ENCODE assay signal across 32 mouse cellular contexts in genomic region chr13:62911575-62911974, GRCm38 (mm10). TPM values are rescaled to one million over a fixed set of nuclear protein-coding genes. Genes with fewer than 3 reads are reported as not detected.
A peak's percentile ranks its signal among the peaks of the same experiment; 100 is the strongest.
DNase-seq lines count a peak whose midpoint lies in the region; ATAC-seq lines count a peak whose summit lies in the region.
"Had no signal": no experiment of that assay in that cellular context is flagged by ENCODE, and none has a peak within 500 bp of the region (broad histone marks: within the 10 kb centered on the region; RNA-seq: fewer than 3 reads in every experiment).

No protein-coding gene starts in this region.

- no peaks in the 10 kb centered on the region for H3K27me3 ChIP-seq in heart, embryonic 11.5 days (ENCODE audit: control insufficient read depth, insufficient read depth, low read length)
- no peaks in the 10 kb centered on the region for H3K27me3 ChIP-seq in liver, embryonic 13.5 days
- no peaks in the 10 kb centered on the region for H3K27me3 ChIP-seq in forebrain, embryonic 10.5 days (ENCODE audit: poor library complexity, severe bottlenecking)
- H3K27me3 ChIP-seq: embryonic facial prominence, embryonic 13.5 days; forebrain, embryonic 13.5 days; heart, embryonic 15.5 days; hindbrain, embryonic 15.5 days; midbrain, embryonic 13.5 days; Patski had no signal

- no peak for DNase-seq in heart, postnatal 14 days
- DNase-seq in MEL-GATA-1-ER (ENCODE audit: extremely low read depth, low read depth): peak; percentile 6
- peak; percentile 76 for DNase-seq in liver, embryonic 13.5 days
- DNase-seq in kidney, postnatal 36 days: no peak
- DNase-seq in forebrain, embryonic 10.5 days (ENCODE audit: extremely low spot score, low spot score): no peak
- DNase-seq: adrenal gland, adult 2 months; cerebellum, adult 2 months; cerebellum, postnatal 25 days; embryo, embryonic 11 days; gastrocnemius, adult 2 months; kidney, adult 2 months; lung, adult 18-20 months; lung, postnatal 14 days; right cerebral cortex, postnatal 14 days; thymus, adult 18-20 months; thymus, postnatal 36 days had no signal

- no peaks in the 10 kb centered on the region for H3K4me1 ChIP-seq in heart, embryonic 11.5 days (ENCODE audit: control insufficient read depth, insufficient read depth, low read length)
- peaks cover 58% of the 10 kb centered on the region for H3K4me1 ChIP-seq in liver, embryonic 13.5 days (replicated peaks)
- H3K4me1 ChIP-seq in forebrain, embryonic 10.5 days: peaks cover 10% of the 10 kb centered on the region

- H3K27ac ChIP-seq in heart, embryonic 11.5 days (ENCODE audit: low read depth, low read length): peak overlapping the region; percentile 24
- peak overlapping the region; percentile 62 for H3K27ac ChIP-seq in liver, embryonic 13.5 days
- H3K27ac ChIP-seq in forebrain, embryonic 10.5 days: no peak overlapping the region
- H3K27ac ChIP-seq: embryonic facial prominence, embryonic 13.5 days; forebrain, embryonic 13.5 days; gastrocnemius, adult 2 months; heart, embryonic 15.5 days; hindbrain, embryonic 15.5 days; kidney, postnatal 0 days; midbrain, embryonic 13.5 days had no signal

- H3K4me3 ChIP-seq in heart, embryonic 11.5 days (ENCODE audit: low read depth, low read length): no peak overlapping the region
- no peak overlapping the region for H3K4me3 ChIP-seq in liver, embryonic 13.5 days (replicated peaks)
- no peak overlapping the region for H3K4me3 ChIP-seq in forebrain, embryonic 10.5 days
- H3K4me3 ChIP-seq: embryonic facial prominence, embryonic 13.5 days; erythroblast, embryonic 14.5 days; forebrain, embryonic 13.5 days; gastrocnemius, adult 2 months; heart, embryonic 15.5 days; hindbrain, embryonic 15.5 days; midbrain, embryonic 13.5 days had no signal

- 68% methylated on average over 5 of the region's 5 CpGs for WGBS in heart, embryonic 11.5 days (ENCODE audit: insufficient replicate concordance)
- WGBS in liver, embryonic 13.5 days (ENCODE audit: insufficient replicate concordance): 49% methylated on average over 5 of the region's 5 CpGs
- WGBS in forebrain, embryonic 10.5 days: 88% methylated on average over 5 of the region's 5 CpGs

- no peak overlapping the region for H3K9ac ChIP-seq in heart, embryonic 11.5 days (ENCODE audit: low read depth, low read length)
- H3K9ac ChIP-seq in liver, embryonic 13.5 days: no peak overlapping the region
- H3K9ac ChIP-seq: embryonic facial prominence, embryonic 13.5 days; forebrain, embryonic 13.5 days; heart, embryonic 15.5 days; hindbrain, embryonic 15.5 days; midbrain, embryonic 13.5 days had no signal

- intact Hi-C loops in heart, postnatal 14 days (cut with DNase I): no loop called here

- peak; percentile 78 for ATAC-seq in heart, embryonic 11.5 days (replicated peaks; ENCODE audit: insufficient number of reproducible peaks, low FRiP score, low TSS enrichment)
- ATAC-seq in liver, embryonic 13.5 days (ENCODE audit: low read depth): peak; percentile 96
- 0 out of 2 replicates have a peak, but pooled peaks have one; percentile 16 for ATAC-seq in neutrophil, adult 5-6 weeks (ENCODE audit: extremely low read depth, insufficient number of reproducible peaks, low FRiP score, poor library complexity, severe bottlenecking)
- ATAC-seq: CD4-positive, CD25-positive, alpha-beta regulatory T cell, adult 4 months; forebrain, embryonic 13.5 days; midbrain, embryonic 13.5 days; Patski had no signal

- no peak overlapping the region for H3K4me2 ChIP-seq in heart, embryonic 11.5 days
- peak overlapping the region; percentile 30 for H3K4me2 ChIP-seq in liver, embryonic 13.5 days
- H3K4me2 ChIP-seq: embryonic facial prominence, embryonic 13.5 days; forebrain, embryonic 13.5 days; heart, embryonic 15.5 days; hindbrain, embryonic 15.5 days; midbrain, embryonic 13.5 days had no signal

- no peaks in the 10 kb centered on the region for H3K36me3 ChIP-seq in heart, embryonic 11.5 days (ENCODE audit: control insufficient read depth, insufficient read depth, low read length)
- H3K36me3 ChIP-seq in liver, embryonic 13.5 days: no peaks in the 10 kb centered on the region
- H3K36me3 ChIP-seq in forebrain, embryonic 10.5 days (replicated peaks): no peaks in the 10 kb centered on the region
- H3K36me3 ChIP-seq: embryonic facial prominence, embryonic 13.5 days; heart, embryonic 15.5 days; hindbrain, embryonic 15.5 days; midbrain, embryonic 13.5 days had no signal

- no peaks in the 10 kb centered on the region for H3K9me3 ChIP-seq in heart, embryonic 11.5 days (replicated peaks; ENCODE audit: control insufficient read depth, low read length)
- no peaks in the 10 kb centered on the region for H3K9me3 ChIP-seq in liver, embryonic 13.5 days (replicated peaks)
- H3K9me3 ChIP-seq in forebrain, embryonic 10.5 days: no peaks in the 10 kb centered on the region
- H3K9me3 ChIP-seq: embryonic facial prominence, embryonic 13.5 days; forebrain, embryonic 13.5 days; heart, embryonic 15.5 days; hindbrain, embryonic 15.5 days; midbrain, embryonic 13.5 days had no signal

RNA-seq across cellular contexts. Expression of gene Fbp1, which starts 23.5 kb away (rescaled TPM):
- polyA plus RNA-seq in heart, embryonic 11.5 days (2014; fragmentation: Nextera tagmentation; extraction: Ambion mirVana): not detected in 2 replicates
- total RNA-seq in heart, postnatal 14 days (2021): not detected
- polyA plus RNA-seq in liver, embryonic 13.5 days (2015; fragmentation: Nextera tagmentation; extraction: Ambion mirVana): 0.42 and 0.51 TPM in 2 replicates
- total RNA-seq in neutrophil, adult 5-6 weeks (2017): not detected in 2 replicates
- not detected in 2 replicates for polyA plus RNA-seq in forebrain, embryonic 10.5 days (2016; fragmentation: Nextera tagmentation; extraction: Ambion mirVana)
- total RNA-seq: gastrocnemius, adult 2 months had no signal
- polyA plus RNA-seq: CD4-positive, CD25-positive, alpha-beta regulatory T cell, adult 4 months; cerebellum, adult 2 months; erythroblast, embryonic 14.5 days; forebrain, embryonic 13.5 days; midbrain, embryonic 13.5 days; neural tube, embryonic 11.5 days; Patski had no signal

RNA-seq across cellular contexts. Expression of gene 2010111I01Rik, which starts 53.1 kb away (rescaled TPM):
- 49.6 and 58.9 TPM in 2 replicates for polyA plus RNA-seq in heart, embryonic 11.5 days (2014; fragmentation: Nextera tagmentation; extraction: Ambion mirVana)
- 100 to 1,000 TPM; 109 to 114 TPM for total RNA-seq in heart, postnatal 14 days (2021)
- polyA plus RNA-seq in liver, embryonic 13.5 days (2015; fragmentation: Nextera tagmentation; extraction: Ambion mirVana): 16.5 and 17.2 TPM in 2 replicates
- 28.4 and 44.1 TPM in 2 replicates for total RNA-seq in neutrophil, adult 5-6 weeks (2017)
- polyA plus RNA-seq in forebrain, embryonic 10.5 days (2016; fragmentation: Nextera tagmentation; extraction: Ambion mirVana): 43.9 and 45.6 TPM in 2 replicates

RNA-seq across cellular contexts. Expression of gene Fbp2, which starts 53.4 kb away (rescaled TPM):
- 0.11 TPM in 1 of 2 replicates, not detected in the other for polyA plus RNA-seq in heart, embryonic 11.5 days (2014; fragmentation: Nextera tagmentation; extraction: Ambion mirVana)
- total RNA-seq in heart, postnatal 14 days (2021): 10 to 100 TPM; 38.1 to 40.7 TPM
- 0.19 TPM in 1 of 2 replicates, not detected in the other for polyA plus RNA-seq in liver, embryonic 13.5 days (2015; fragmentation: Nextera tagmentation; extraction: Ambion mirVana)
- total RNA-seq in neutrophil, adult 5-6 weeks (2017): not detected in 2 replicates
- polyA plus RNA-seq in forebrain, embryonic 10.5 days (2016; fragmentation: Nextera tagmentation; extraction: Ambion mirVana): 0.10 TPM in 1 of 2 replicates, not detected in the other
- total RNA-seq: hematopoietic stem cell, adult 5-6 weeks; layer of hippocampus, adult 18-20 months; megakaryocyte progenitor cell, adult 5-6 weeks had no signal
- polyA plus RNA-seq: CD4-positive, CD25-positive, alpha-beta regulatory T cell, adult 4 months; cerebellum, adult 2 months; erythroblast, embryonic 14.5 days; forebrain, embryonic 13.5 days; midbrain, embryonic 13.5 days; neural tube, embryonic 11.5 days; spleen, adult 2 months had no signal

Comparison
In these comparisons a context has a peak if more than half of its experiments do, and no peak if none do; other contexts are left out.
1. ATAC-seq: peak in every context shown above with its lines; median percentile 96 in liver, embryonic 13.5 days; 78 in heart, embryonic 11.5 days; 16 in neutrophil, adult 5-6 weeks.
2. DNase-seq: peak in MEL-GATA-1-ER (single experiment) and liver, embryonic 13.5 days (single experiment); none in heart, postnatal 14 days (0 of 2), kidney, postnatal 36 days (0 of 2) and forebrain, embryonic 10.5 days (single experiment).